Mouse (Mus musculus): ENCODE measurements around the gene Sema4c.

DNA sequence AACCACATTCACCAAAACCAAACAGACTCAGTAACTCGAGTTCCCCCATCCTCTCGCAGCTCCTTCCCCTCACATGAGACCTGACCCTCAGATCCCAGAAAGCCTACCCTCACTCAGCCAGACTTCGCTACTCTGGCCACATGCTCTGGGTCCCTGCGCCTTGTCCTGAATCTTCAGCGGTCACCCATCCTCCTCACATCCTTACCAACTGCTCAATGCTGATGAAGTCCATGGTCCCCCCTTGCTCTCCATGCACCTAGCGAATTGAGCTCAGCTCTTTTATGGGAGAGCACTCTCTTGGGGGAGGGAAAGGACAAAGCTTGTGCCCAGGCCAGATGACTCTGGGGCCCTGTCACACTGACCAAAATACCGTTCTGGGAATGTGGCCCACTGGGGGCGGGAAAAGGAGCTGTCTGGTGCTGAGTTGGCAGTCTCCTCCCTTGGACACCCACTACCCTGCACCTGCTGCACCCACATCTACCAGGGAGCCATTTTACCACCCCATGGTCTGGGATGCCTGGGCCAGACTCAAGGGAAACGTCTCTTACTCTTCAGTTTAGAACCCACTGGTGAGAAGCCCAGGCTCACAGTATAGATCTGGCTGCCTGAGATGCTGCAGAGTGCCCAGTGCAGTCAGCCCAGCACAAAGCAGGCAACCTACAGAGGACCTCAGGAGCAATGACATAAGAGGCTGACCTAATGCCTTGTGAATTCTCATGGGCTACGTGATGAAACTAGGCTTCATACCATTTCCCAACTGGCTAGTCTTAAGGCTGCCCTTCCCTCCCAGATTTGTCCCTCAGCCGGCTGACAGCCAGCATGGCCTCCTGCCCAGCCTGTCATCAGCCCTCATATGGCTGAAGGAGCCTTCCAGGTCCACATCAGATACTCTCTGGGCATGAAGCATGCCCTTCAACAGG is 22.4 kb downstream of the Sema4c start:
- TF ChIP-seq GATA1 (IDR thresholded peaks at IDR 0.05; ENCODE audit: low read length) = no peak
- TF ChIP-seq TAL1 (IDR thresholded peaks at IDR 0.05; ENCODE audit: low read length) = no peak
